Comparison of ENCODE assay signal across 9 mouse cellular contexts in genomic region chr2:37802610-37803212, GRCm38 (mm10). TPM values are rescaled to one million over a fixed set of nuclear protein-coding genes. Genes with fewer than 3 reads are reported as not detected.
A peak's percentile ranks its signal among the peaks of the same experiment; 100 is the strongest.
DNase-seq lines count a peak whose midpoint lies in the region; ATAC-seq lines count a peak whose summit lies in the region.
"Had no signal": no experiment of that assay in that cellular context is flagged by ENCODE, and none has a peak within 500 bp of the region (broad histone marks: within the 10 kb centered on the region; RNA-seq: fewer than 3 reads in every experiment).

No protein-coding gene starts in this region.

- DNase-seq in MN1 (ENCODE audit: low spot score): peak; percentile 92
- DNase-seq in cerebellum, adult 11 months: peak; percentile 60
- DNase-seq in layer of hippocampus, postnatal 36 days: peak; percentile 39 to 67
- DNase-seq in lung, postnatal 36 days: peak; percentile 76
- peak; percentile 89 for DNase-seq in retina, postnatal 1 day
- peak; percentile 52 to 68 for DNase-seq in urinary bladder, postnatal 36 days (ENCODE audit: low spot score in 2 of 2)

- H3K4me2 ChIP-seq in forebrain, embryonic 15.5 days (replicated peaks): no peak overlapping the region
- no peak overlapping the region for H3K4me2 ChIP-seq in hindbrain, embryonic 16.5 days (ENCODE audit: low read length)
- H3K4me2 ChIP-seq: heart, embryonic 13.5 days had no signal

- no peak overlapping the region for H3K4me3 ChIP-seq in forebrain, embryonic 15.5 days
- no peak overlapping the region for H3K4me3 ChIP-seq in hindbrain, embryonic 16.5 days (ENCODE audit: low read length)
- H3K4me3 ChIP-seq: heart, embryonic 13.5 days had no signal

- no peak overlapping the region for H3K9ac ChIP-seq in forebrain, embryonic 15.5 days (replicated peaks)
- H3K9ac ChIP-seq in hindbrain, embryonic 16.5 days (ENCODE audit: low read depth, low read length): no peak overlapping the region
- H3K9ac ChIP-seq: heart, embryonic 13.5 days had no signal

- H3K27me3 ChIP-seq in forebrain, embryonic 15.5 days: no peaks in the 10 kb centered on the region
- no peaks in the 10 kb centered on the region for H3K27me3 ChIP-seq in hindbrain, embryonic 16.5 days (replicated peaks; ENCODE audit: control insufficient read depth, insufficient read depth, low read length)
- H3K27me3 ChIP-seq: heart, embryonic 13.5 days had no signal

- no peaks in the 10 kb centered on the region for H3K9me3 ChIP-seq in forebrain, embryonic 15.5 days
- no peaks in the 10 kb centered on the region for H3K9me3 ChIP-seq in hindbrain, embryonic 16.5 days (ENCODE audit: control insufficient read depth, low read length)
- H3K9me3 ChIP-seq: heart, embryonic 13.5 days had no signal

- no peaks in the 10 kb centered on the region for H3K4me1 ChIP-seq in forebrain, embryonic 15.5 days
- no peaks in the 10 kb centered on the region for H3K4me1 ChIP-seq in hindbrain, embryonic 16.5 days (ENCODE audit: control insufficient read depth, insufficient read depth, low read depth, low read length)

- no peak overlapping the region for H3K27ac ChIP-seq in forebrain, embryonic 15.5 days (replicated peaks)
- H3K27ac ChIP-seq in hindbrain, embryonic 16.5 days (ENCODE audit: low read depth, low read length): no peak overlapping the region
- H3K27ac ChIP-seq: heart, embryonic 13.5 days had no signal

- peak; percentile 55 for ATAC-seq in forebrain, embryonic 15.5 days (replicated peaks)
- ATAC-seq in hindbrain, embryonic 16.5 days: peak; percentile 55; the same call in 1 of the 2 replicates

- H3K36me3 ChIP-seq in forebrain, embryonic 15.5 days: peaks cover 6% of the 10 kb centered on the region; the same call in 1 of the 2 replicates
- H3K36me3 ChIP-seq in hindbrain, embryonic 16.5 days (ENCODE audit: control insufficient read depth, insufficient read depth, low read length): 0 out of 2 replicates have a peak, but pooled peaks cover 2% of the 10 kb centered on the region

- WGBS in forebrain, embryonic 15.5 days: 48% methylated on average over 4 of the region's 4 CpGs
- 46% methylated on average over 4 of the region's 4 CpGs for WGBS in hindbrain, embryonic 16.5 days

RNA-seq across cellular contexts. Expression of gene Crb2, which starts 26.7 kb away (rescaled TPM):
- polyA plus RNA-seq in forebrain, embryonic 15.5 days (2015; fragmentation: Nextera tagmentation; extraction: Ambion mirVana): 7.1 and 8.4 TPM in 2 replicates
- 3.7 and 4.5 TPM in 2 replicates for polyA plus RNA-seq in hindbrain, embryonic 16.5 days (2015; fragmentation: Nextera tagmentation; extraction: Ambion mirVana)
- total RNA-seq in layer of hippocampus, postnatal 36 days (2021): 1 to 10 TPM; 3.3 TPM
